11 mouse cellular contexts compared by ENCODE assay signal in genomic region chr7:80073506-80073905, GRCm38 (mm10). TPM values are rescaled to one million over a fixed set of nuclear protein-coding genes. Genes with fewer than 3 reads are reported as not detected.
DNase-seq lines count a peak whose midpoint lies in the region; ATAC-seq and TF ChIP-seq lines count a peak whose summit lies in the region.
"Had no signal": no experiment of that assay in that cellular context is flagged by ENCODE, and none has a peak within 500 bp of the region (broad histone marks: within the 10 kb centered on the region; RNA-seq: fewer than 3 reads in every experiment).

No protein-coding gene starts in this region.

- DNase-seq in gastrocnemius, adult 2 months = no peak
- no peak for DNase-seq in gastrocnemius, postnatal 4 days (ENCODE audit: low spot score in 2 of 2)
- no peak for DNase-seq in layer of hippocampus, adult 2 months (ENCODE audit: low spot score in 2 of 2)
- DNase-seq in layer of hippocampus, adult 11-12 months (ENCODE audit: low spot score) = no peak
- no peak for DNase-seq in CH12.LX (ENCODE audit: extremely low read depth)
- DNase-seq in liver, embryonic 13.5 days = no peak
- no peak for DNase-seq in testis, postnatal 14 days (ENCODE audit: low spot score)
- no peak for DNase-seq in frontal cortex, adult 2 months (ENCODE audit: extremely low spot score in 1 of 2, low spot score in 1 of 2)
- DNase-seq: cerebellum, adult 2 months; heart, postnatal 14 days; thymus, postnatal 36 days had no signal

- no peak for ATAC-seq in liver, embryonic 13.5 days (ENCODE audit: low read depth)

- peak overlapping the region; percentile 5; the same call in 1 of the 2 replicates for H3K4me2 ChIP-seq in CH12.LX (ENCODE audit: insufficient read depth, low read depth, poor library complexity, severe bottlenecking)
- H3K4me2 ChIP-seq in liver, embryonic 13.5 days = no peak overlapping the region

- 0 out of 2 replicates have a peak, but pooled peaks cover 3% of the 10 kb centered on the region for H3K79me2 ChIP-seq in CH12.LX (replicated peaks; ENCODE audit: control insufficient read depth, extremely low read depth, insufficient read depth, poor library complexity, severe bottlenecking)

- no peak for TF ChIP-seq RAD21 in CH12.LX (IDR thresholded peaks at IDR 0.05; ENCODE audit: low read depth, low read length)

- no peaks in the 10 kb centered on the region for H3K27me3 ChIP-seq in CH12.LX (replicated peaks)
- H3K27me3 ChIP-seq in liver, embryonic 13.5 days = no peaks in the 10 kb centered on the region

- peaks cover 56 to 95% of the 10 kb centered on the region in 2 experiments for H3K4me1 ChIP-seq in CH12.LX (ENCODE audit: control insufficient read depth in 1 of 2, insufficient read depth in 2 of 2)
- peaks cover 73% of the 10 kb centered on the region for H3K4me1 ChIP-seq in liver, embryonic 13.5 days (replicated peaks)

- H3K27ac ChIP-seq in gastrocnemius, adult 2 months = peak overlapping the region; percentile 77
- H3K27ac ChIP-seq in layer of hippocampus, adult 2 months = peak overlapping the region; percentile 68; the same call in 1 of the 2 replicates
- 0 out of 2 replicates have a peak overlapping the region, but pooled peaks have one; percentile 10 for H3K27ac ChIP-seq in CH12.LX (ENCODE audit: insufficient read depth, low read depth)
- peak overlapping the region; percentile 23; the same call in 1 of the 2 replicates for H3K27ac ChIP-seq in liver, embryonic 13.5 days

- in situ Hi-C loops in CH12.LX (cut with MboI; ENCODE audit: low pct_ligation_motif_present, low pct_unique_long_range_greater_than_20kb, low sequenced_read_pairs) = no loop called here

- H3K9ac ChIP-seq in CH12.LX (ENCODE audit: insufficient read depth, low read depth) = no peak overlapping the region
- H3K9ac ChIP-seq in liver, embryonic 13.5 days = no peak overlapping the region

- TF ChIP-seq POLR2A in CH12.LX (IDR thresholded peaks at IDR 0.05; ENCODE audit: low read depth, low read length) = no peak

- TF ChIP-seq CTCF in gastrocnemius, adult 2 months (IDR thresholded peaks at IDR 0.05) = no peak
- TF ChIP-seq CTCF in layer of hippocampus, adult 2 months (conservative IDR thresholded peaks at IDR 0.05) = no peak
- no peak for TF ChIP-seq CTCF in CH12.LX (conservative IDR thresholded peaks at IDR 0.05 in 1 of 2, IDR thresholded peaks at IDR 0.05 in 1 of 2; ENCODE audit: low read depth in 2 of 2, low read length in 2 of 2)

- dilution Hi-C loops in CH12.LX (cut with MboI; ENCODE audit: extremely low pct_ligation_motif_present, extremely low pct_unique_long_range_greater_than_20kb, low sequenced_read_pairs) = no loop called here

- H3K36me3 ChIP-seq in CH12.LX (replicated peaks in 1 of 2; ENCODE audit: control insufficient read depth in 1 of 2, insufficient read depth in 1 of 2, low read length in 1 of 2) = peaks cover 0 to 4% of the 10 kb centered on the region in 2 experiments
- H3K36me3 ChIP-seq in liver, embryonic 13.5 days = no peaks in the 10 kb centered on the region

- intact Hi-C loops in gastrocnemius, adult 2 months (cut with DNase I) = no loop called here

- TF ChIP-seq EP300 in CH12.LX (IDR thresholded peaks at IDR 0.05; ENCODE audit: low read length) = peak; percentile 48; the same call in 1 of the 2 replicates

- no peaks in the 10 kb centered on the region for H3K9me3 ChIP-seq in CH12.LX (replicated peaks; ENCODE audit: low read length)
- no peaks in the 10 kb centered on the region for H3K9me3 ChIP-seq in liver, embryonic 13.5 days (replicated peaks)

- H3K4me3 ChIP-seq in gastrocnemius, adult 2 months = no peak overlapping the region
- no peak overlapping the region for H3K4me3 ChIP-seq in layer of hippocampus, adult 2 months
- H3K4me3 ChIP-seq in CH12.LX (replicated peaks in 1 of 3; ENCODE audit: low read depth in 2 of 3, low read length in 2 of 3, poor library complexity in 1 of 3) = no peak overlapping the region
- no peak overlapping the region for H3K4me3 ChIP-seq in liver, embryonic 13.5 days (replicated peaks)

- WGBS in liver, embryonic 13.5 days (ENCODE audit: insufficient replicate concordance) = 67% methylated on average over 8 of the region's 8 CpGs

TF ChIP-seq in CH12.LX, 34 proteins besides CTCF, POLR2A, EP300 and RAD21:
- no peak for TF ChIP-seq SIN3A (IDR thresholded peaks at IDR 0.05; ENCODE audit: low read length)
- TF ChIP-seq NELFE (IDR thresholded peaks at IDR 0.05; ENCODE audit: low read depth, low read length) = no peak
- peak; percentile 53 for TF ChIP-seq CHD2 (IDR thresholded peaks at IDR 0.05; ENCODE audit: low read length)
- peak; percentile 76 for TF ChIP-seq BHLHE40 (IDR thresholded peaks at IDR 0.05; ENCODE audit: low read depth, low read length)
- TF ChIP-seq KAT2A (IDR thresholded peaks at IDR 0.05; ENCODE audit: insufficient replicate concordance, low read length) = no peak
- TF ChIP-seq MAX (IDR thresholded peaks at IDR 0.05; ENCODE audit: low read length) = peak; percentile 34; the same call in 1 of the 2 replicates
- no peak for TF ChIP-seq TBP (conservative IDR thresholded peaks at IDR 0.05; ENCODE audit: low read depth, low read length)
- no peak for TF ChIP-seq ELF1 (IDR thresholded peaks at IDR 0.05; ENCODE audit: low read depth, low read length)
- TF ChIP-seq MEF2A (IDR thresholded peaks at IDR 0.05; ENCODE audit: borderline replicate concordance, low read depth, low read length) = peak; percentile 34; the same call in 1 of the 2 replicates
- peak; percentile 64 for TF ChIP-seq ETS1 (conservative IDR thresholded peaks at IDR 0.05; ENCODE audit: low read depth, low read length)
- no peak for TF ChIP-seq MAFK (IDR thresholded peaks at IDR 0.05; ENCODE audit: insufficient replicate concordance, low read length)
- no peak for TF ChIP-seq ZMIZ1 (IDR thresholded peaks at IDR 0.05; ENCODE audit: low read depth, low read length)
- 0 out of 2 replicates have a peak, but pooled peaks have one; percentile 19 for TF ChIP-seq IRF4 (IDR thresholded peaks at IDR 0.05; ENCODE audit: low read depth, low read length)
- TF ChIP-seq TCF12 (IDR thresholded peaks at IDR 0.05; ENCODE audit: low read depth, low read length) = peak; percentile 38; the same call in 1 of the 2 replicates

RNA-seq across cellular contexts. Expression of gene Idh2, which starts 41.7 kb away (rescaled TPM):
- total RNA-seq in gastrocnemius, adult 2 months (2021) = 100 to 1,000 TPM; 236 to 647 TPM
- 100 to 1,000 TPM; 433 to 473 TPM for total RNA-seq in gastrocnemius, postnatal 4 days (2021)
- 10 to 100 TPM; 63.8 to 69.8 TPM for total RNA-seq in layer of hippocampus, adult 2 months (2021)
- total RNA-seq in CH12.LX (2012; rRNA removed) = 71.1 and 96.4 TPM in 2 replicates
- total RNA-seq in CH12.LX (2014; rRNA removed) = 20.8 and 21.5 TPM in 2 replicates
- 13.6 and 21.1 TPM in 2 replicates for polyA plus RNA-seq in CH12.LX (2012; ENCODE audit: insufficient read length, low read depth)
- polyA plus RNA-seq in liver, embryonic 13.5 days (2015; fragmentation: Nextera tagmentation; extraction: Ambion mirVana) = 137 and 146 TPM in 2 replicates
- 97.6 and 107 TPM in 2 replicates for polyA plus RNA-seq in frontal cortex, adult 2 months (2012; rRNA removed)

RNA-seq across cellular contexts. Expression of gene Zfp710, which starts 48.9 kb away (rescaled TPM):
- total RNA-seq in gastrocnemius, adult 2 months (2021) = 10 to 100 TPM; 21.5 to 37.5 TPM
- total RNA-seq in gastrocnemius, postnatal 4 days (2021) = 10 to 100 TPM; 17.5 to 18.1 TPM
- total RNA-seq in layer of hippocampus, adult 2 months (2021) = 10 to 100 TPM; 21.4 to 27.3 TPM
- total RNA-seq in CH12.LX (2012; rRNA removed) (16.2 and 16.3 TPM in 2 replicates), CH12.LX (2014; rRNA removed) (6.1 and 7.6 TPM in 2 replicates)
- polyA plus RNA-seq in CH12.LX (2012; ENCODE audit: insufficient read length, low read depth) = 12.1 and 14.4 TPM in 2 replicates
- 3.9 and 5.2 TPM in 2 replicates for polyA plus RNA-seq in liver, embryonic 13.5 days (2015; fragmentation: Nextera tagmentation; extraction: Ambion mirVana)
- 19.5 and 20.2 TPM in 2 replicates for polyA plus RNA-seq in frontal cortex, adult 2 months (2012; rRNA removed)

Comparison
In these comparisons a context has a peak if more than half of its experiments do, and no peak if none do; other contexts are left out.
1. H3K27ac ChIP-seq: peak in every context shown above with its lines; median percentile 77 in gastrocnemius, adult 2 months; 68 in layer of hippocampus, adult 2 months; 23 in liver, embryonic 13.5 days; 10 in CH12.LX.